Mouse (Mus musculus) heart, embryonic 16.5 days (tissue): ENCODE results near the gene Olfr1013. TPM values are rescaled to one million over a fixed set of nuclear protein-coding genes. Genes with fewer than 3 reads are reported as not detected.

Source experiments
- ATAC-seq: fragments of 200-750 bp; cut with Nextera tagmentation; replicated peaks from 2 replicates; pipeline ENCODE4 v1.8.0; 2017; ENCODE audit warnings: moderate number of reproducible peaks; ENCODE audit not compliant: insufficient read depth, low FRiP score; ENCODE audit errors: extremely low read depth
- H3K27ac ChIP-seq: fragments of 300-500 bp; sonication (generic); 2 replicates; pipeline ENCODE4 v1.5.1; 2014; ENCODE audit warnings: mild to moderate bottlenecking, low read length, control low read depth, moderate library complexity
- H3K27me3 ChIP-seq: fragments of 300-500 bp; sonication (generic); 2 replicates; pipeline ENCODE4 v1.6.1; 2014; ENCODE audit warnings: low read length, mixed read lengths; ENCODE audit not compliant: control insufficient read depth, insufficient read depth
- H3K36me3 ChIP-seq: fragments of 300-500 bp; sonication (generic); 2 replicates; pipeline ENCODE4 v1.6.1; 2014; ENCODE audit not compliant: control insufficient read depth, insufficient read depth
- H3K4me1 ChIP-seq: fragments of 300-500 bp; sonication (generic); 2 replicates; pipeline ENCODE4 v1.6.1; 2014; ENCODE audit warnings: low read length, mixed read lengths; ENCODE audit not compliant: control insufficient read depth, insufficient read depth
- H3K4me2 ChIP-seq: fragments of 300-500 bp; sonication (generic); 2 replicates; pipeline ENCODE4 v1.6.1; 2014; ENCODE audit warnings: low read depth, mild to moderate bottlenecking, control low read depth, low read length
- H3K4me3 ChIP-seq: fragments of 300-500 bp; sonication (generic); 2 replicates; pipeline ENCODE4 v1.5.1; 2014; ENCODE audit warnings: mild to moderate bottlenecking, control low read depth, low read length
- H3K9ac ChIP-seq: fragments of 300-500 bp; sonication (generic); 2 replicates; pipeline ENCODE4 v1.6.1; 2014; ENCODE audit warnings: low read length, control low read depth
- H3K9me3 ChIP-seq: fragments of 300-500 bp; sonication (generic); replicated peaks from 2 replicates; pipeline ENCODE4 v1.6.1; 2016; ENCODE audit warnings: low read length; ENCODE audit not compliant: control insufficient read depth
- WGBS: fragments of 180-500 bp; shearing (Covaris S2); extraction: QIAGEN DNeasy Blood & Tissue Kit; methylation state at CpG from one replicate; pipeline ENCODE4 v1.1.7; 2014; 5-methylcytosine and 5-hydroxymethylcytosine counted together
- polyA plus RNA-seq: library from polyadenylated mRNA; unstranded; fragments of >200 nt; fragmentation: Nextera tagmentation; extraction: Ambion mirVana; gene quantifications from 2 replicates; pipeline ENCODE4 v1.2.1, GENCODE M21; 2015

Gene Olfr1013
- polyA plus RNA-seq = not detected in 2 replicates

- no peak within 1 kb of the TSS for H3K27ac ChIP-seq
- no peaks in the 10 kb centered on the region for H3K27me3 ChIP-seq
- H3K9ac ChIP-seq = no peak within 1 kb of the TSS
- H3K4me1 ChIP-seq = no peaks in the 10 kb centered on the region
- no peak for ATAC-seq
- H3K9me3 ChIP-seq = no peaks in the 10 kb centered on the region
- no peak within 1 kb of the TSS for H3K4me3 ChIP-seq
- H3K36me3 ChIP-seq = no peaks in the 10 kb centered on the region
- H3K4me2 ChIP-seq = no peak within 1 kb of the TSS
Observed at GRCm38 (mm10) chr2:85766798-85767197, at the start of gene Olfr1013. Gene Olfr1013, plus strand, starts transcription at chr2:85767098.

- no peaks in the 10 kb centered on the region for H3K36me3 ChIP-seq
- no peak for ATAC-seq
- no peak overlapping the region for H3K9ac ChIP-seq
- H3K4me2 ChIP-seq = no peak overlapping the region
- no peaks in the 10 kb centered on the region for H3K27me3 ChIP-seq
- no peaks in the 10 kb centered on the region for H3K4me1 ChIP-seq
- 11% methylated on average over 3 of the region's 3 CpGs for WGBS
- no peak overlapping the region for H3K27ac ChIP-seq
- no peaks in the 10 kb centered on the region for H3K9me3 ChIP-seq
- H3K4me3 ChIP-seq = no peak overlapping the region
Observed at GRCm38 (mm10) chr2:85725793-85726192, 41.1 kb upstream of the Olfr1013 start.

GRCm38 (mm10) chr2:85753822-85754221, 13.1 kb upstream of the Olfr1013 start:
- no peak overlapping the region for H3K4me2 ChIP-seq
- H3K9me3 ChIP-seq = no peaks in the 10 kb centered on the region
- no peak overlapping the region for H3K4me3 ChIP-seq
- H3K4me1 ChIP-seq = no peaks in the 10 kb centered on the region
- no peak overlapping the region for H3K9ac ChIP-seq
- ATAC-seq = no peak
- H3K27ac ChIP-seq = no peak overlapping the region
- no peaks in the 10 kb centered on the region for H3K36me3 ChIP-seq
- WGBS = 78% methylated on average over 4 of the region's 4 CpGs
- no peaks in the 10 kb centered on the region for H3K27me3 ChIP-seq

- WGBS = 55% methylated on average over 1 of the region's 1 CpGs
Observed at GRCm38 (mm10) chr2:85762666-85763065, 4.2 kb upstream of the Olfr1013 start, which contains the start of gene Olfr1012. Gene Olfr1012, minus strand, starts transcription at chr2:85762766.

GRCm38 (mm10) chr2:85772413-85772812, 5.5 kb downstream of the Olfr1013 start, which contains the start of gene Olfr1014:
Gene Olfr1014, plus strand, starts transcription at chr2:85772713.
- H3K27ac ChIP-seq = no peak within 1 kb of the TSS
- H3K36me3 ChIP-seq = no peaks in the 10 kb centered on the region
- H3K27me3 ChIP-seq = no peaks in the 10 kb centered on the region
- no peak within 1 kb of the TSS for H3K9ac ChIP-seq
- H3K4me3 ChIP-seq = no peak within 1 kb of the TSS
- no peak for ATAC-seq
- H3K4me2 ChIP-seq = no peak within 1 kb of the TSS
- H3K4me1 ChIP-seq = no peaks in the 10 kb centered on the region
- no peaks in the 10 kb centered on the region for H3K9me3 ChIP-seq

More at GRCm38 (mm10) chr2:85762666-85763065, 4.2 kb upstream of the Olfr1013 start, which contains the start of gene Olfr1012:
- H3K4me3 ChIP-seq = no peak within 1 kb of the TSS
- no peak within 1 kb of the TSS for H3K4me2 ChIP-seq
- no peaks in the 10 kb centered on the region for H3K27me3 ChIP-seq
- ATAC-seq = no peak
- no peaks in the 10 kb centered on the region for H3K9me3 ChIP-seq
- H3K27ac ChIP-seq = no peak within 1 kb of the TSS
- H3K36me3 ChIP-seq = no peaks in the 10 kb centered on the region
- H3K9ac ChIP-seq = no peak within 1 kb of the TSS
- H3K4me1 ChIP-seq = no peaks in the 10 kb centered on the region

GRCm38 (mm10) chr2:85781717-85782116, 14.8 kb downstream of the Olfr1013 start, which contains the start of gene Olfr1015:
Gene Olfr1015, plus strand, starts transcription at chr2:85782017.
- Histone ChIP-seq H3K9ac (no peak within 1 kb of the TSS), H3K4me2 (no peak within 1 kb of the TSS), H3K36me3 (no peaks in the 10 kb centered on the region), H3K9me3 (no peaks in the 10 kb centered on the region), H3K27ac (no peak within 1 kb of the TSS), H3K27me3 (no peaks in the 10 kb centered on the region), H3K4me1 (no peaks in the 10 kb centered on the region), H3K4me3 (no peak within 1 kb of the TSS)
- no peak for ATAC-seq

- ATAC-seq = no peak
Observed at GRCm38 (mm10) chr2:85792331-85792730, 25.4 kb downstream of the Olfr1013 start.

GRCm38 (mm10) chr2:85802444-85802843, 35.5 kb downstream of the Olfr1013 start, which contains the start of gene Olfr1016:
Gene Olfr1016, minus strand, starts transcription at chr2:85802544.
- H3K27me3 ChIP-seq = no peaks in the 10 kb centered on the region
- no peak within 1 kb of the TSS for H3K4me3 ChIP-seq
- no peaks in the 10 kb centered on the region for H3K4me1 ChIP-seq
- H3K9me3 ChIP-seq = no peaks in the 10 kb centered on the region
- H3K4me2 ChIP-seq = no peak within 1 kb of the TSS
- H3K36me3 ChIP-seq = no peaks in the 10 kb centered on the region
- no peak for ATAC-seq
- 89% methylated on average over 2 of the region's 2 CpGs for WGBS
- no peak within 1 kb of the TSS for H3K9ac ChIP-seq
- H3K27ac ChIP-seq = no peak within 1 kb of the TSS

More at GRCm38 (mm10) chr2:85792331-85792730, 25.4 kb downstream of the Olfr1013 start:
- Histone ChIP-seq H3K36me3 (no peaks in the 10 kb centered on the region), H3K4me1 (no peaks in the 10 kb centered on the region), H3K27ac (no peak overlapping the region), H3K27me3 (no peaks in the 10 kb centered on the region), H3K9ac (no peak overlapping the region), H3K4me3 (no peak overlapping the region), H3K4me2 (no peak overlapping the region), H3K9me3 (no peaks in the 10 kb centered on the region)
- WGBS = 44% methylated on average over 2 of the region's 2 CpGs

- Histone ChIP-seq H3K27me3 (no peaks in the 10 kb centered on the region), H3K9me3 (no peaks in the 10 kb centered on the region), H3K4me3 (no peak overlapping the region), H3K27ac (no peak overlapping the region), H3K4me1 (no peaks in the 10 kb centered on the region), H3K9ac (no peak overlapping the region), H3K36me3 (no peaks in the 10 kb centered on the region), H3K4me2 (no peak overlapping the region)
- no peak for ATAC-seq
- 63% methylated on average over 4 of the region's 4 CpGs for WGBS
Observed at GRCm38 (mm10) chr2:85804501-85804900, 37.6 kb downstream of the Olfr1013 start.
